Mouse (Mus musculus): ENCODE results near the gene Prkn.

Gene Prkn

DNA sequence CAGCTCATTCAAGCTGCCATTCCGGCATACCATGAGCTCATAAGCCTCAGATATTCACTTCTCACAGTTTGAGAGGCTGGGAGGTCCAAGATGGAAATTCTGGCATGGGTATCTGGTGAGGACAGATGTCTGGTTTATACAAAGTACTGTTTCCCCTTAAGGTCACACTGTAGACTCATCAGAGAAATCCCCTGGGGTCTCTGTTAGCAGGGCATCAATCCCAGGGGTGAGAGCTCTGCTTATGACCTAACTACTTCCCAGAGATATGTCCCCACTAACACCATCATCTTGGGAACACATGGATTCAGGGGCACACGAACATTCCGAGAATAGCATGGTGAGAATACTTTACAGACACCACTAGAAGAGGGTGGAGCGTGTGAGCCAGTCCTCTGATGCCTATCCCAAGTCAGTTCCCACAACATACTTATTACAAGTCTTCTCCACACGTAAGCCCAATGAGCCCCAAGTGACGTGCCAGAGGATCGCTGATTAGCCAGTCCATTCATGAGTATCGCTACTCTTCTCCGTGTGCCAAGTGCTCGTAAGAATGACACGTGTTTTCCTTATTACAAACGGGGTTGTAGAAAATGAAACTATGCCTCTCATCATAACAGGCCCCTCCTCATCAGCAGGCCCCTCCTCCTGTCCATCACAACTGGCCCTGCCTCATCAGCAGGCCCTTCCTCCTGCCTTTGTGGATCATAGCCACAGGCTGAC, 895.1 kb downstream of the Prkn start:
- DNase-seq (ENCODE audit: extremely low read depth, low read depth): no peak

DNA sequence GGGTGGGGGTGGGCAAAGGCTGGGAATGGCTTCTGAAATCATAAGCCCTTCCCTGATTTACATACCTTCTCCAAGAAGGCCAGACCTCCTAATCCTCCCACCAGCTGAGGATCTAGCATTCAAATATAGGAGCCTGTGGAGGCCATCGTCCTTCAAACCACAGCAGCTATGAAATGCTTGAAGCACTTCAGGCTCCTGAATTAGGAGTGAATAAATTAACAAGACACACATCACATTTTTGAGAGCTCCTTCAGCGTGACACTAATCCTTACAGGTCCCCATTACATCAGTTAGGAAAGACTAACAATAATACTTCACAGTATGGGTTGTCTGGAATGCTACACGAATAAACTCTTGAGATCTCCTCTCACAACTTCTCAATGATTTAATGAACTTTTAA, 896.3 kb downstream of the Prkn start:
- DNase-seq (ENCODE audit: extremely low read depth, low read depth): no peak

DNA sequence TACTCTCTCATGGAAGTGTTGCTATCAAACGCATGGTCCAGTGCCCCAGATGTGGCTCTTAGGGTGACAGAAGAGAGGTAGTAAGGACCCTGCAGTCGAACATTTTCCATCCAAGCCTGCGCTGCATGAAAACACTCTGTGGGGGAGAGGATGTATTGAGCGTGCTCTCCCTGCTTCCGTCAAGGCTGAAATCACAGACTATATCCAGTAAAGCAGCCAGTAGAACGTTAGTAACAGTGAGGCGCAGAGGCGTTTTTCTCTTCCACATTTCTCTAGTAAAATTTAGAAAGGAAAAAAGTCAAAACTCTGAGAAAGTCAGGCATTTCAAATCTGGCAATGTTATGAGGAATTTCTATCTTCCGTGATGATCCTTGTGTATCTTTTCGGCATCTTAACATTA, 897.7 kb downstream of the Prkn start:
- no peak for DNase-seq (ENCODE audit: extremely low read depth, low read depth)

DNA sequence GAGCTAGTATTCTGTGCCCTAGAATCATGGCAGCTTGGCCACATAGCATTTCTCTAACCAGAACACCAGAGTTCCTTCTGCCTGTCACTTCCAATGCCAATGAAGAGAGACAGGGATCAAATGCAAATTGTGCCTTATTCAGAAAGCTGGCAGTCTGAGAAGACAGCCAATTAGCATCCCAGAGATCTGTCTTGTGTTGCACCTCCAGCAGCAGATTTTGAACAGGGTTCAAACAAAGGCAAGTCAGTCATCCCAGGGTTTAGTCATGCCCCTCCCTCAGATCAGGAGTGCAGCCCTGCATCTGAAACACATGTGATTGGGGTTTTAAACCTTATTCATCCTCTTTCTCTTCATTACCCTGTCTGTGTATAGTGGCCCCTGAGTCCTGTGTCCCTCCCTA, 900.5 kb downstream of the Prkn start:
- no peak for DNase-seq (ENCODE audit: extremely low read depth, low read depth)

DNA sequence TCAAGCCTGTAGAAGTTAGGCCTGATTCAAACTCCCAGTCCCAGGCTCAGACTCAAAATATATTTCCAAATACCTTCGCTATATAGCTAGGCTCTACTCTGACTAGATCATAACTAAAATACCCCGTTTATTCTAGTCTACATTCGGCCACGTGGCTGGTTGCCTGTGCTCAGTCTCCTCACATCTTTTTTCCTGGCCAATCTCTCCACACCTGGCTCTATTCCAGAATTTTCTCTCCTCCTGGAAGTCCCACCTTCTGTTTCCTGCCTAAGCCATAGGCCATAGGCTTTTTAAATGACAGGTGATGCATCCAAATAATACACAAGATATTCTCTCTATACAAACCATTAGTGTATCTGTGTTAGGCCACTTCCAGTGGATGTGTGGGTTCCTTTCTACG, 901.0 kb downstream of the Prkn start:
- no peak for DNase-seq (ENCODE audit: extremely low read depth, low read depth)

DNA sequence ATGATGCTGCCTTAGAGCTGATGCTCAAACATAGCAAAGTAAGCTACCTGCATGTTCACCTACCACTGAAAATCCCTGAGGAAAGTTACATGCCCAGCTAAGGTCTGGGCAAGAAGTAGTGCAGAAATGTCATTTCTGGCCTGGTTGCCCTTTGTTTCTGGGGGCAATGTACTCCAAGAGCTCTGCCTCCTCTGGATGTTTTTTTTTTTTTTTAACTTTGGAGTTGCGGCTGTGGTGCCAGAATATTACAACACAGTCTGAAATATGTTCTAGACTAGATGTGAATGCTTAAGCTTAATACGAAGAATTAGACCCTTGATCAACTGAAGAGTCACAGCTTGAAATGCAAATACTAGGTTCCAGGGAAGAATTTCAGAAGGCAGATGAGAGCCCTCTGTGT, 911.1 kb downstream of the Prkn start:
- DNase-seq (ENCODE audit: extremely low read depth, low read depth): no peak

DNA sequence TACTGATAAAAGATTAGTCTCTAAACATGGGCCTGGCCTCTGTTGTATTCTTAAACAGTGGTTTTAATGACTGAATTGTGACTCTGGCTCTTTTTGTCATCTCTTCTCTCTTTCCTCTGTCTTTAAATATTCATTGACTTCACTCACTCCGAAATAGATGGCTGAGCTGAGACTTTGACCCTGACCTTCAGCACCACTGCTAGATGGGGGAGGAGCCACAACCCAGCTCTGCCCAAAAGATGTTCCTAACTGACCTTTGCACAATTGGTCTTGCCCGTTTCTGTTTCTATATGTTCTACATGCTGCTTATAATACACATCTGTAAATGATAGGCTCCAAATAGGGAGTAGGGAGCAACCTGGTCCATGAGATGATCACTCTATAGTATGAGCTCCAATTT, 912.5 kb downstream of the Prkn start:
- no peak for DNase-seq (ENCODE audit: extremely low read depth, low read depth)

DNA sequence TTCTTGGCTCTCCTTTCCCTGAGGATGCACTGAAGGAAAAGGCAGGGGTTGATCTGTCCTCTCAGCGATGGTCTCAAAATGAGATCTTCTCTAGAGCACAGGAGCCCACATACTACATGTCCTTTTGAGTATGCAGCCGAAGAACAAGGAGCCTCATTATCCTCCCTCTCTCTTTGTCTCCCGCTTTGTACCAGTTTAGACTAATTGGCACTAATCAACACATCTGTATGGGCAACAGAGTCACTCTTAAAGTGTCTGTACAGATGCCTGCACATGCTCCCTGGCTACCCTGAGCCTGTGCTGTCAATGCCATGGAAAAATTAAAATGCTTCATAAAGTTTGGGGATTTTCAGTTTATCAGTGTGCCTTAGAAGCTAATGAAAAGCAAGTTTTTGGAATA, 924.9 kb downstream of the Prkn start:
- no peak for DNase-seq (ENCODE audit: extremely low read depth, low read depth)

DNA sequence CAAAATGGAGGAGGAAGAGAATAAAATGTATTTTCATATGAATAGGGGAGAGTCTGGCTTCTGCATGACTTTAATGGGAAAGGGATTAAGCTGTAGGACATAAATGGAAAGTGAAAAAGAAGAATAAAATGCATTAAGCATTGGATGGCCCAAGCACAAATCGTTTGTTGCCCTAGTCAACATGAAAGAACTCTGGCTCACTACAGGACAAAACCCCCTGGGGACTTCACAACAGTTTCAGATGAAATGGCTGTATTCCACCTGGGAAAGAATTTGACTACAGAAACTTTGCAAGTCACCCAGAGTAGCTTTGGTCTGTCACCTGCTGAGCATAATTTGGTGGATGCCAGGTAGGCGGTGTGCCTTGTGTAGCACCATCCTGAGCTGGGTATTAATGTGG, 925.4 kb downstream of the Prkn start:
- no peak for DNase-seq (ENCODE audit: extremely low read depth, low read depth)

DNA sequence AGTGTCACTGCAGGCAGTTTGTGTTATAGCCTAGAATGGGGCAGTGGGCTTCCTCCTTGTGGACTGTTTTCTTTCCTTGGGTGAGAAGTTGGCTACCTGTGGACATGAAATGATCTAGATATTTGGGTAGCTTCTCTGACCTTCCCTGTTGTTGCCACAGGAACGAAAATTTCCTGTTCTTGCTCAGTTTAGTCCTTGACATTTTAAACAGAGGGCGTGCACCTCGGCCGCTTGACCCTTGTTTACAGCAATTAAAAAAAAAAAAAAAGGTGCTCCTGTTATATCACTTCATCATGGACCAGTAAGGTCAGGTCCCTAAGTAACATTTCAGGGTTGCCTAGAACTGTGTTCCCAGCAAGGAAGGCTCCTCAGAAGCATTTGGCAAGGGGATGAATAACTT, 927.1 kb downstream of the Prkn start:
- DNase-seq (ENCODE audit: extremely low read depth, low read depth): no peak

DNA sequence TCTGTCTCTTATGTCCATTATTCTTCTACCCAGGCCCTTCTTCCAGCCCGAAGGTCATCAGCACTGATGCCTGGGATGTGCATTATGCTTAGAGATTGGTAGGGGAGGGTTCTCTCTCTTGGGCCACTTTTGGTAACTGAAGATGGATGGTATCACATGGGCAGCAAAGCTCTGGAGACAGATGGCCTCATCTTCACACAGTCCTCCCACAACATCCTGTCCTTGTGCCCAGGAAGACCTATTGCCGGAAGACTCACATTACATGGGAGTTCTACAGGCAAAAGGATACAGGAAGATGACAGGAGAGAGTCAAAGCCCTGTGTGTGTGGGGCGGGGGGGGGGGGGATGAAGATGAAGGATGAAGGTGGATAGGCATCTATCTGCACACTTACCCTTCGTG, 928.2 kb downstream of the Prkn start:
- DNase-seq (ENCODE audit: extremely low read depth, low read depth): no peak

DNA sequence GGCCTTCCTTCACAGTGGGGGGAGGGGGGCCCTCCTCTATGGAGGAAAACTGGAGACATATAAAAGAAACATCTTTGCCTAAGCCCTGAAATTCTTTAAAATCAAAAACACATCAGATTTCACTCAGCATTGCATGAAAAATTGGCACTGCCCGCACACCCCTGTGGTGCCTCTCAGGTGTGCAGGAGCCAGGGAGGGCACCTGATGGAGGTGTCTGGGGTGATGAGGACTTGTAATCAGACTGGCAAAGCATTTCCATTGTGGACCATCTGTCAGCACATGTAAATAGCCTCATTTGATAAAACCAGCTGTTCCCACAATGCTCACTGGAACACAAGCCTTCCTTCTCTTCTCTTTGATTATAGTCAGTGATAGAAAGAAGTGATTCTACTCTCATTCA, 928.8 kb downstream of the Prkn start:
- no peak for DNase-seq (ENCODE audit: extremely low read depth, low read depth)

DNA sequence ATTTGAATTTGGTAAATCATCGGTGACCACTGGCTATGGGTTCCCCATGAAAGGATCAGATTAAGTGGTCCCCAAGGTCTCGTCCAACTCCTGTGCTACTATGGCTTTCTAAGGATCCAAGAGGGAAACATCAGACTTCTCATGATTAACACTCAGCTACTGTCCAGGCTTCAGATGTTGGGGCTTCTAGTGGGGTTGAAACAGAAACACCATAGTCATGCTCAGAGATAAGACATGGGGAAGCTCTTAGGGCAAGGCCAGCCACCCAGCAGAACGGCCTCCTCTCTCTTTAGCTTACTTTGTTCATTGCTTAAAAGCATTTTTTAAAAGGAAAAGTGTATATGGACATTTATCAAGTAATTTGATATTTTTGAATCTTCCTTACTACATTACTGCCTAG, 929.3 kb downstream of the Prkn start:
- peak; percentile 39 for DNase-seq (ENCODE audit: extremely low read depth, low read depth)

DNA sequence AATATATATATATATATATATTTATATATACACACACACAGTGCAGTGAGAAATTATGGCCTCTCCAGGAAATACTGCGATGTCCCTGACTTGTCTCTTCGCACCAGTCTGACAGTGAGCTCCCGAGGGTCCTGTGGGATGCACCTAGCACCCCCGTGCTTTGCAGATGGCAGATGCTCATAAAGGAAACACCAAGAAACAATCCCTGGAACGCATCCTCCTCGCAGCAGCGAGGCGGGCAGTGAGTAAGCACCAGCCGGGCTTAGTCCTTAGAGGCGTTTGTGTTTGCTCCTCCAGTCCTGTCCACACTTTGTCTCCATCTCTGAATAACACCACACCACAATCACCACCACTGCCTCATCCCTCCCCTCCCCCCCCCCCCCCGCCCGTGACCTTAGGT, 939.4 kb downstream of the Prkn start:
- DNase-seq (ENCODE audit: extremely low read depth, low read depth): no peak

DNA sequence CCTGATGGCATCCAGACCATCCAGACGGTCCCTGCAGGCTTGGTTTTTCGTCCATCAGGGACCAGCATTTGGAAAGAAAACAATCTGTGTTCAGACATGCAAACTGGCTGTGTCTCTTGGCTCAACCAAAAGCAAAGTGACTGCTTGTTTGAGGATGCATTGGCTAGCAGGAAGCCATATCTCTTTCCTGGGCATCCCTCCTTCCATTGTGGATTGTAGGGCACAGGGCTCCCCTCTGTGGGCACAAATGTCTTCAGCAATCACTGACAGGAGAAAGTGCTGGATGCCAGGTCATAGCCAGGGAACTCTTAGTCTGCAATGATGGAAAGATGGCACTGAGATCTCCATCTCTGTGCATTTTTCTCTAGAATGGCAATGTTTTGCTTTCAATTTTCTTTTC, 939.8 kb downstream of the Prkn start:
- no peak for DNase-seq (ENCODE audit: extremely low read depth, low read depth)

DNA sequence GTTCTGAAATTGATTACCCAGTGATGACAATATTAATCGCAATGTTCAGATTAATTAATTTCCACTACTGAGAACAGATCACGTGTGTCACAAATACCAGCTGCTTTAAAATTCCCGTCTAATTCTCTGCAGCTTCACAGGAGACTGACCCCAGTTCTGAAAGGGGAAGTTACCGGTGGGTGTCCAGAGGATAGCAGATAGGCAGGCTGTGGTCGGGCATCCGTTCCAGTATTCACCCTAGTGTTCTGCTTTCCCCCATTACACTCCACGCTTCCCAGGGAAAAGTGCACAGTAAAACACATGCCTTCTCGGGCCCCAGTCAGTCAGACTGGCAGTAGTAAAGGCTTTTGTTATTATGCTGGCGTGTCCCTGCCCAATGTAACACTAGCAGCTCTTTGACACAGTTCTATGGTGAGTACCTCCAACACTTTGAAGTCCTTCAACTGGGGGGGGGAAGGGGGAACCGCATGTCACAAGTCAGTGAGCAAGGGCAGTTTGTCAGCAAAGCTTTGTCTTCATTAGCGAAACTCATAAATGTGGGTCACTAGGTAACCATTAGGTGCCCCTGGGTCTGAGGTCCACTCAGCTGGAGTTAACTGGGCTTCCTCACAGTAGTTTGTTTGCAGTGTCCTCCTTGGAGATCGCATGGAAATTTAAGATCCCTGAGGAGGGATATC, 940.8 kb downstream of the Prkn start:
- peak; percentile 57 for DNase-seq (ENCODE audit: extremely low read depth, low read depth)

DNA sequence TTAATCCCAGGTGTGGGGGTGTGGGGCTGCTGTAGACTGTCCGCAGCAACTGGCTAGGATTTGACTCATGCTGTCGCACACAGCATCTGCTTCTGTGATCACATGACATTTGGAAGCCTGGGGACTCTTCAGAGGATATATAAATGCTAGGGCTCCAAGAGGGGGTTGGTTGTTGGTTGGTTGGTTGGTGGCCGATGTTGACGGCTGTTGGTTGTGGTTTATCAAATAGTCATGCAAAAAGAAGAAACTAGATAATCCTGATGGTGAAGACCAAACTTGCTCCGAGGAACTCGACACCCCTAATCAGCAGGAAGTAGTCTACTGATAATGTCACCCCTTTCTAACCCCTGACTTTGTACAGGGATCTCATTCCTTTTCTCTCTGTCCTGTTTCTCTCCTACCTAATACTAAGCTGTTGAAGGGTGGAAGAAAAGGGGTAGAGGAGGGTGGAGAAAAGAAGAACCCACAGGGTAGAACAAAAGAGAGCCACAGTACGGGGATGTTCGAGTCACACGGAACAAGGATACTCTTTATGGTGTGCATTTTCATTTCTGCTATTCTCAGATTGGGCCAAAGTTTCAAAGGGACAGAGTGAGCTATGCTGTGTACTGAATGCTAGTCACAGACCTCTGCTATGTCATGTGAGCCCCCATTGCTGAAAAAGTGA, 948.2 kb downstream of the Prkn start:
- DNase-seq (ENCODE audit: extremely low read depth, low read depth): peak; percentile 83

DNA sequence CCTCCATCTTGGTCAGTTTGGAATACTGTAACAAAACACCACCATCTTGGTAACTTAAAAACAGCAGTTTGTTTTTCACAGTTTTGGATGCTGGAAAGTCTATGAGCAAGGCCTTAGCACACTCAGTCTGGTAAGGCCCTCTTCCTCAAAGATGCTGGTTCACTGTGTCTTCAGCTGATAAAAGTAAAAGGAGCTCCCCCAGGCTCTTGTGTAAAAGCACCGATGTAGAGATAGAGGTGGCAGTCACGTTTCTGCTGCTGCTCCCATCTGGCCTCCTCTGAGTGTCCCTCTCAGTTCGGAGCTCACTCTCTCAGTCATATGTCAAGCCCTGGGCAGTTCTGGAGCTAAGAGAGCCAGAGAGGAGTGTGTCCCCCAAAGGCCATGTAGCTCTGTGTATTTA, 955.8 kb downstream of the Prkn start:
- DNase-seq (ENCODE audit: extremely low read depth, low read depth): no peak

DNA sequence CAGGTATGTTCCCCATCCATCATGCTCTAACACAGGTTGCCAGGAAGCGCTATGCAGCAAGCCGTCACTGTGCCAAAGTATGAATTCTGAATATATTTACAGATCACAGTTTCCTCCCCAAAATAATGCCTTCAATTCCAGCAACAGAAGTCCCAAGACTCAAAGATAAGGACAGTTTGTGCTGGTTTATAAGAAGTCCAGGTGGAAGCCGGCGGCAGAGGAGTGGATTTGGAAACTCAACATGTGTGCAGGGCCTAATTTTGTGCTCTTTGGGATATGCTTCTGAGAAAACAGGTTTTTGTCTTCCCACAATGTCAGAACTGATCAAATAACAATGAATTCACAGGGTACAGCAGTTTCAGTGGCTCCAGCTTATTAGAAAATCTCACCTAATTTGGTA, 961.0 kb downstream of the Prkn start:
- no peak for DNase-seq (ENCODE audit: extremely low read depth, low read depth)

DNA sequence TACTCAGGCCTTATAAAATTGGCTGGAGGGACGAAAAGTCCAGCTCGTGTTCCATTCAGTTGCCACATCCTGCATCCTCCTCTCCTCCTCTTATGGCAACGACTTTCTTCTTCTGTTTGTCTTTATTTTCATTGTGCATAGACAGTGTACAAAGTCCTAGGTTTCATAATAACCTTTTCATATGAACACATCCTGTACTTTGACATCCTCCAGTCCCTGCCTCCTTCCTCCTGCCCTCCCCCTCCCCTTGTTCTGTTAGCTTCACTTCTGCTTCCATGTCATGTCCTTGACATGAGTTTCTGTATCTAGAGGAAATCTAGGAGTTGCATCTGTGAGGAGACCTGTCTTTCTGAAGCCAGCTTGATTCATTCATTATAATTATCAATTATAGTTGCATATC, 967.1 kb downstream of the Prkn start:
- DNase-seq (ENCODE audit: extremely low read depth, low read depth): no peak

DNA sequence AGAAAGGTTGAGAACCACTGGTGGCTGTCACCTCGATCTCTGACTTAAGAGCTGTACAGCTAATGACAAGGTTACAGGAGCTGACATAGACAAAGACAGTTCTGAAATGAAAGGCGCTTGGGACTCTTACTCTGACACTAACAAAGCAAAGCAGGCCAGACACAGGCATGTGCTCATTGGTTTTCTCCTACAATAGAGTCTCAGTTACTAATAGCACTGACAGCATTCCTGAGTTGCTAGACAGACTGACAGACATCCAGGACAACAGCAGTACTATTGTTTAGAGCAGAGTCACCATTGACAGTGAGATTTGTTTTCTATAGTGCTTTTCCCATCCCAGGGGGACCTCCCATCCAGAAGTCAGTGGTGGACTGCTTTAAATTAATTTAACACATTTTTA, 977.7 kb downstream of the Prkn start:
- no peak for DNase-seq (ENCODE audit: extremely low read depth, low read depth)

DNA sequence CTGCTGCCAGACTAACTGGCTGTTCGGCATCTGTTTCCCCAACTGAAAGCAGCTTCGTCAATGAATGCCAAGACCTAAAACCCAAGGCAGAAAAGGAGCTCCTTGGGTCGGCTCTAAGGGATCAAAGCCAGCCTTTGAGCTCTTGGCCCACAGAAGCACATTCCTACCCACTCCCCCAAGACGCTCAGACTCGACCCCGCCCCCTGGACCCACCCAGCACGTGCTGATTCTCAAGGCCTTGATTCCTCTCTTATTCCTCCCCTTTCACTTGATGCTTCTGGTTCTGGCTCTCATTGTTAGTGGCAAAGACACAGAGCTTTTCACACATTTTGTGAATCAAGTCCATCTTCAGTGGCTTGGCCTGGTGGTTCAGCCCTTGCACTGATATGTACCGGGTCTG, 979.3 kb downstream of the Prkn start:
- DNase-seq (ENCODE audit: extremely low read depth, low read depth): no peak

DNA sequence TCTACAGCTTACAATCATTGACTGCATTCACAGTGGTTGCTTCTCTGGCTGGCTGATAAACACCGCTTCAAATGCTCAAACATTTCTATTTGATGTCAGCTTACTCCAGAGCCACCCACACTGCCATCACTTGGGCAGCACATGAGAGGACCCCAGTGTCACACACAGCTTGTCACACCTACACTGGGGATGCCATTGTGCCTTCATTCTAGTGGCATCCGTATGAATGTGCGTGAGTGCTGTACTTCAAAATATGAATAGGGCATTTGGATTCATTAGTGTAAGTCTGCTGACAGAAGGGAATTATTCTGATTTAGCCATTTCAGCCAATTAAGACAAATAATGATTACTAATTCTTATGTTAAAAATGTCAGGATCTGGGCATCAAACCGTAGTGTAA, 980.6 kb downstream of the Prkn start:
- DNase-seq (ENCODE audit: extremely low read depth, low read depth): no peak
